Mouse (Mus musculus) frontal cortex, postnatal 36 days (tissue): ENCODE results near the gene Cul4a.

Source experiments
- DNase-seq, 2 experiments: peaks; one replicate each; pipeline ENCODE4 v3.0.0; 2022; ENCODE audit warnings: low spot score in 2 of 2

Gene Cul4a

GRCm38 (mm10) chr8:13179948-13180347 is 74.5 kb downstream of the Cul4a start:
- DNase-seq: no peak

GRCm38 (mm10) chr8:13180408-13180807 is 75.0 kb downstream of the Cul4a start:
- no peak for DNase-seq

DNA sequence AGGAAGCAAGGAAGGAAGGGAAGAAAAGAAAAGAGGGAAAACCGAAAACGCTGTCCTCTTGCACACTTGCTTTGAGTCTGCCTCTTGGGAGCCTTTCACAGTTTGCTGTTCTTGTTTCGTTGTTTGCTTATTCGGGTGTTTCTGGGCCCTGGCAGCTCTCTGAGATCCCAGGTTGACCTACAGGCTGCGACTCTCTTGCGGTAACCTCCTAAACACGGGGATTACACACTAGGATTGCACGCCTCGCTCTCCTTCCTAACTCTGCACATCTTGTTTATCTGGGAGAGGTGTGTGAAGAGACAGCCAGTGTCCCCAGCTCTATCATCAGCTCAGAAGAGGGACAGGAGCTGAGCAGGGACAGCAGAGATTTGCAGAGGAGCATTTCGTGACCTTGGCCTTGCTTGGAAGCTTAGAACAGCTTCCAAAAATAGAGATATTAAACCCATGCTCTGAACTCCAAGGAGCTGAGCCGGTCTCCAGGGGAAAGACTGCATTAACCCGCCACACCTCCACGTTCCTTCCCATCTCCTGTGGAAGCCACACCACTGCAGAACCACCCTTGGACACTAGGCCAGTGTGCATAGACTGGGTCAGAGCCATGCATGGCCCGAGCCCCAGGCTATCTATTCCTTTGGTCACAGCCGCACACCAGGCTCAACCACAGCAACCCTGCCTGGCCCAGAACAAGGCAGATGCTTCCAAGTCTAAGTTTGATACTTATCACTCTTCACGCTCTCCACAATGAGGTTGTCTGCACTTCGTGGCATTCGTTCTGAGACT is 75.7 kb downstream of the Cul4a start:
- DNase-seq: no peak

DNA sequence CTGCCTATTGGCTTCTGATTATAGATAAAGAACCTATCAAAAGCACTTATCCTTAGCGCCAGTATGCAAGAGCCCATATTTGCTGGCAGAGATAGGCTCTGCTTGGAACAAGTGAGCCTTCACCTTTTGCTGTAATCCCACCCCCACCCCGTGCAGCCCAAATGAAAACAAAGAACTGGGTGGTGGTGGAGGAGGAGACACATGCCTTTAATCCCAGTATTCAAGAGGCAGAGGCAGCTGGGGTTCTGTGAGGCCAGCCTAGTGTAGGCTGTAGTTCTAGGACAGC is 76.2 kb downstream of the Cul4a start:
- no peak for DNase-seq

- DNase-seq: no peak
Measured at GRCm38 (mm10) chr8:13186819-13187218, 81.4 kb downstream of the Cul4a start.

- no peak for DNase-seq
Measured at GRCm38 (mm10) chr8:13187229-13187628, 81.8 kb downstream of the Cul4a start.

GRCm38 (mm10) chr8:13187638-13188037 is 82.2 kb downstream of the Cul4a start:
- no peak for DNase-seq

DNA sequence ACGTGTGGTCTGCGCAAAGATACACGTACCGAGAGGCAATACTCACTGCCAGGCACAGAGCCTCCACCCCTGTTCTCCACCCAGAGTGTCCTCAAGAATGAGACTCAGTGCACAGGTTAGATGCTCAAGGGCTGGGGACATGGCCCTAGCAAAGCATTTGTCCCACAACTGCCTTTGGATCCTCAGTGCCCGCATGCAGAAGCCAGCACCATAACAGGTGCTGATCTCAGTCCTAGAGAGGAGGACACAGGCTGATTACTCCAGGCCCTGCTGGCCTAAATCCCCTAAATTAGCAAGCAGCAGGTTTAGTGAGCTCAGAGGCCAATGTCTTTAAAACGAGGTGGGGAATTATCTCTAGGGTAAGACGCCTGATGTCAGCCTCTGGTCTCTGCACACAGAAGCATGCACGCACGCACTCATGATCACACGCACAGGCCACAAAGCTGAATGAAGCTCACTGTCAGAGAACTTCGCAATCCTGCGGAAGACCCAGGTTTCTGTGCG is 82.7 kb downstream of the Cul4a start:
- DNase-seq: no peak

DNA sequence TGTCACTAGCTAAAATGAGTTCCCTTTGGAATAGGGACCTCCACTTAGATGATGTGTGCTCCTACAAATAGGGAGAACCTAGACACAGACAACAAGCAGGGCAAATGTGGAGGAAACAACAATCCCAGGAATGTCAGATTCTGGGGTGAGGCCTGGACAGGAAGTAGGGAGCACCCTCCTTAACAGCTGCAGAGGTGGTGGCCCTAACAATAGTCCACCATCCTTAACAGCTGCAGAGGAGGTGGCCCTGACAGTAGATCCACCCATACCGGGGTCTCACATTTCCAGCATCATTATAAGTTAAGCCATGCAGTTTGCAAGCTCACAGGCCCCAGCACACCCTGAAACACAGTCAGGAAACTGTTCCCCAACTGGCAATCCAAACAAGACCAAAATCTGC is 83.4 kb downstream of the Cul4a start:
- no peak for DNase-seq

GRCm38 (mm10) chr8:13190235-13190634 is 84.8 kb downstream of the Cul4a start:
- DNase-seq: no peak

DNA sequence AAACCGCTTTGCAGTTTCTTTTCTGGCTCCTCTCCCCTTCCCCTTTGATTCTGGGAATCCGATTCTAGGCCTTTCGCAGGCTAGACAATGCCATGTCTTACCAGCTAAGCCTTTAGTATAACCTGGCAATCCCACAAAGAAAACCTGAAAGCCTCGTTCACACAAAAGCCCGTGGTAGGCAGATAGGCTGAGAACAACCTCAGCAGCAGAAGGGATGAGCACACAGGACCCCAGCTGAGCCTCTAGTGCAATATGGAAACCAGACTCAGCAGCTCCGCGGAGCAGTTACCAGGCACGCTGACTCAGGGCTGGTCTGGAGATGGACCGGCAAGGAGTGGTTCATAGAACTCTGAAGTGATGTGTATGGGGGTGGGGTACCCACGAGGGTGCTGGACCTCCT is 89.4 kb downstream of the Cul4a start:
- no peak for DNase-seq

GRCm38 (mm10) chr8:13197493-13197892 is 92.1 kb downstream of the Cul4a start:
- no peak for DNase-seq
